Mouse (Mus musculus): ENCODE data around the gene Gm8011. TPM values are rescaled to one million over a fixed set of nuclear protein-coding genes. Genes with fewer than 3 reads are reported as not detected.
"Not testable (repeated sequence)": the region's sequence is repeated elsewhere in the genome, so short reads cannot be mapped to it uniquely, and the experiment has no call there.

Gm8011 gene
- total RNA-seq (2022): not detected

DNA sequence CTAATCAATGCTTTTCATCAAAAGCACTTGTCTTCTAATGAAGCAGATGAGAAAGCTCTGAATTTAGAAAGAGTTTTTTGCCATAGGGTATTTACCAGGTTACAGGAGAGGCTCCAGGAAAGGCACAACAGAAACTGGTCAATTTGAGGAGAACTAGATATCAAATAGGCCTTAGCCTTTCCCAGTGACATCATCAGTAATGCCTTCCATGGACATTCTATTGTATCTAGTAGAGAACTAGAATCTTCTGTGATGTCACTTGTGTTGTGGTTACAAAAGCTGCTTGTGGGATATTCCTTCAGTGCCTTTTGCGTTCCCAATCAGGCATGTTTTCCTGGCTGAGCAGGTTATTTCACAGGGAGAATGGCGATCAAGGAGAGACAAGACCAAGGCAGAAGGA is at the start of gene Gm8011:
Gm8011 (plus strand) TSS at position 301 of the 400 bp plus-strand sequence.
- DNase-seq (ENCODE audit: low spot score in 2 of 2): not testable (repeated sequence)

- not testable (repeated sequence) for DNase-seq (ENCODE audit: low spot score in 2 of 2)
Observed at GRCm38 (mm10) chr14:42439573-42439972, 24.1 kb upstream of the Gm8011 start, which contains the start of gene Gm8005. TSS of gene Gm8005 (minus strand) at chr14:42439673.

GRCm38 (mm10) chr14:42502249-42502648 is 38.6 kb downstream of the Gm8011 start, which contains the start of gene Gm8020:
TSS of gene Gm8020 (minus strand) at chr14:42502349.
- not testable (repeated sequence) for DNase-seq (ENCODE audit: low spot score in 2 of 2)

Other genes with a start within 250 kb of the Gm8011 start
- not detected for gene Gm17026, start 203.8 kb upstream of the Gm8011 start, total RNA-seq (2022)
- not detected for gene Gm9611, start 166.5 kb upstream of the Gm8011 start, total RNA-seq (2022)
- gene Gm7995, start 153.7 kb upstream of the Gm8011 start, total RNA-seq (2022): not detected
- gene Gm8005, start 24.2 kb upstream of the Gm8011 start, total RNA-seq (2022): not detected
- not detected for gene Gm8020, start 38.5 kb downstream of the Gm8011 start, total RNA-seq (2022)
- gene Gm8024, start 60.4 kb downstream of the Gm8011 start, total RNA-seq (2022): not detected
- gene Gm17124, start 136.0 kb downstream of the Gm8011 start, total RNA-seq (2022): not detected
- not detected for gene Gm3633, start 178.0 kb downstream of the Gm8011 start, total RNA-seq (2022)
- gene Gm10378, start 192.1 kb downstream of the Gm8011 start, total RNA-seq (2022): not detected